Mouse (Mus musculus) liver, embryonic 11.5 days (tissue): ENCODE data around the gene AI464131. TPM values are rescaled to one million over a fixed set of nuclear protein-coding genes. Genes with fewer than 3 reads are reported as not detected.
"Not testable (repeated sequence)": the region's sequence is repeated elsewhere in the genome, so short reads cannot be mapped to it uniquely, and the experiment has no call there.

Experiments
- ATAC-seq: fragments of 200-750 bp; cut with Nextera tagmentation; replicated peaks from 2 replicates; pipeline ENCODE4 v1.8.0; 2017; ENCODE audit warnings: moderate number of reproducible peaks, mild to moderate bottlenecking, moderate TSS enrichment, moderate library complexity; ENCODE audit not compliant: low FRiP score
- DNase-seq: peaks from one replicate; pipeline ENCODE4 v3.0.0-alpha.2; 2017; ENCODE audit warnings: low spot score
- H3K27ac ChIP-seq: fragments of 300-500 bp; sonication (generic); 2 replicates; pipeline ENCODE4 v1.5.1; 2014; ENCODE audit warnings: mild to moderate bottlenecking, low read depth, low read length, control low read depth
- H3K27me3 ChIP-seq: fragments of 300-500 bp; sonication (generic); replicated peaks from 2 replicates; pipeline ENCODE4 v1.6.1; 2014; ENCODE audit warnings: low read length, mixed read lengths; ENCODE audit not compliant: control insufficient read depth, insufficient read depth
- H3K36me3 ChIP-seq: fragments of 300-500 bp; sonication (generic); 2 replicates; pipeline ENCODE4 v1.6.1; 2014; ENCODE audit warnings: mild to moderate bottlenecking, low read length, moderate library complexity, mixed read lengths; ENCODE audit not compliant: control insufficient read depth, insufficient read depth
- H3K4me1 ChIP-seq: fragments of 300-500 bp; sonication (generic); replicated peaks from 2 replicates; pipeline ENCODE4 v1.6.1; 2014; ENCODE audit warnings: low read length, mixed read lengths; ENCODE audit not compliant: control insufficient read depth, insufficient read depth
- H3K4me2 ChIP-seq: fragments of 300-500 bp; sonication (generic); 2 replicates; pipeline ENCODE4 v1.6.1; 2014; ENCODE audit warnings: mild to moderate bottlenecking, control low read depth, moderate library complexity
- H3K4me3 ChIP-seq: fragments of 300-500 bp; sonication (generic); 2 replicates; pipeline ENCODE4 v1.5.1; 2014; ENCODE audit warnings: low read depth, low read length, control low read depth
- H3K9ac ChIP-seq: fragments of 300-500 bp; sonication (generic); 2 replicates; pipeline ENCODE4 v1.6.1; 2014; ENCODE audit warnings: low read depth, low read length, control low read depth
- H3K9me3 ChIP-seq: fragments of 300-500 bp; sonication (generic); 2 replicates; pipeline ENCODE4 v1.6.1; 2016; ENCODE audit warnings: low read length, inconsistent platforms, mixed read lengths; ENCODE audit not compliant: control insufficient read depth
- WGBS: fragments of 180-500 bp; shearing (Covaris S2); extraction: QIAGEN DNeasy Blood & Tissue Kit; methylation state at CpG from one replicate; pipeline ENCODE4 v1.1.7; 2014; 5-methylcytosine and 5-hydroxymethylcytosine counted together
- polyA plus RNA-seq: library from polyadenylated mRNA; unstranded; fragments of >200 nt; fragmentation: Nextera tagmentation; extraction: Ambion mirVana; gene quantifications from 2 replicates; pipeline ENCODE4 v1.2.1, GENCODE M21; 2014

Gene AI464131
- polyA plus RNA-seq, 1 experiment from 2014 or later: 1.5 TPM

- Histone ChIP-seq H3K4me3 (peak overlapping the region; percentile 67), H3K4me2 (peak overlapping the region; percentile 62), H3K9ac (peak overlapping the region; percentile 73)
- 30% methylated on average over 3 of the region's 3 CpGs for WGBS
- DNase-seq, H3K27ac ChIP-seq, ATAC-seq, H3K9me3 ChIP-seq, H3K36me3 ChIP-seq, H3K4me1 ChIP-seq, H3K27me3 ChIP-seq: not testable (repeated sequence)
These were observed 39.7 kb downstream of the AI464131 start for GRCm38 (mm10) chr4:41463051-41463738.

- no peak overlapping the region for H3K9ac ChIP-seq
- 0 out of 2 replicates have a peak, but pooled peaks cover 3% of the 10 kb centered on the region for H3K4me1 ChIP-seq
- H3K27ac ChIP-seq: no peak overlapping the region
- no peak for ATAC-seq
- peaks cover 4% of the 10 kb centered on the region; the same call in 1 of the 2 replicates for H3K36me3 ChIP-seq
- no peak overlapping the region for H3K4me3 ChIP-seq
- H3K27me3 ChIP-seq: no peaks in the 10 kb centered on the region
- no peak overlapping the region for H3K4me2 ChIP-seq
- no peak for DNase-seq
- no peaks in the 10 kb centered on the region for H3K9me3 ChIP-seq
- WGBS: 100% methylated on average over 1 of the region's 1 CpGs
These were observed 42.2 kb downstream of the AI464131 start for GRCm38 (mm10) chr4:41460690-41461089.

GRCm38 (mm10) chr4:41447595-41447994 lies 55.3 kb downstream of the AI464131 start:
- H3K27ac ChIP-seq: no peak overlapping the region
- no peaks in the 10 kb centered on the region for H3K4me1 ChIP-seq
- no peak overlapping the region for H3K9ac ChIP-seq
- 91% methylated on average over 3 of the region's 3 CpGs for WGBS
- H3K36me3 ChIP-seq: 0 out of 2 replicates have a peak, but pooled peaks cover 4% of the 10 kb centered on the region
- DNase-seq (no peak), ATAC-seq (no peak)
- H3K27me3 ChIP-seq: no peaks in the 10 kb centered on the region
- H3K4me3 ChIP-seq: no peak overlapping the region
- no peaks in the 10 kb centered on the region for H3K9me3 ChIP-seq
- no peak overlapping the region for H3K4me2 ChIP-seq

Other genes with a start within 250 kb of the AI464131 start
- gene Ubap2, start 227.9 kb downstream of the AI464131 start, polyA plus RNA-seq: 82.8 and 85.6 TPM in 2 replicates
- gene Dcaf12, start 188.2 kb downstream of the AI464131 start, polyA plus RNA-seq: 50.8 and 53.4 TPM in 2 replicates
- gene Ubap1, start 154.1 kb downstream of the AI464131 start, polyA plus RNA-seq: 37.1 and 38.3 TPM in 2 replicates
- gene Kif24, start 38.2 kb downstream of the AI464131 start, polyA plus RNA-seq: 6.2 and 8.6 TPM in 2 replicates
- gene Nudt2, start 37.9 kb downstream of the AI464131 start, polyA plus RNA-seq: 45.5 and 49.0 TPM in 2 replicates
- gene 1110017D15Rik, start 14.3 kb upstream of the AI464131 start, polyA plus RNA-seq: 0.43 TPM in 1 of 2 replicates, not detected in the other
- 1.4 and 2.0 TPM in 2 replicates for gene Fam219a, start 66.5 kb upstream of the AI464131 start, polyA plus RNA-seq
- 1.6 TPM in 2 replicates for gene Dnaic1, start 66.7 kb upstream of the AI464131 start, polyA plus RNA-seq
- 3.7 and 3.8 TPM in 2 replicates for gene Enho, start 137.2 kb upstream of the AI464131 start, polyA plus RNA-seq
- 5.2 and 6.0 TPM in 2 replicates for gene Cntfr, start 194.0 kb upstream of the AI464131 start, polyA plus RNA-seq
- gene Il11ra1, start 196.9 kb upstream of the AI464131 start, polyA plus RNA-seq: 66.8 and 72.9 TPM in 2 replicates
- 67.8 and 71.2 TPM in 2 replicates for gene Rpp25l, start 210.5 kb upstream of the AI464131 start, polyA plus RNA-seq
- 107 and 118 TPM in 2 replicates for gene Dctn3, start 220.1 kb upstream of the AI464131 start, polyA plus RNA-seq
- not detected in 2 replicates for gene Arid3c, start 228.1 kb upstream of the AI464131 start, polyA plus RNA-seq